10 mouse cellular contexts compared by ENCODE assay signal in genomic region chr13:57959806-57960205, GRCm38 (mm10). TPM values are rescaled to one million over a fixed set of nuclear protein-coding genes. Genes with fewer than 3 reads are reported as not detected.
"Had no signal": no experiment of that assay in that cellular context is flagged by ENCODE, and none has a peak within 500 bp of the region (broad histone marks: within the 10 kb centered on the region; RNA-seq: fewer than 3 reads in every experiment).

No protein-coding gene starts in this region.

- H3K27me3 ChIP-seq: limb, embryonic 13.5 days; midbrain, embryonic 13.5 days; neural tube, embryonic 15.5 days had no signal

- DNase-seq: kidney, postnatal 25 days; lung, adult 18-20 months; thymus, postnatal 4 days had no signal

- H3K4me3 ChIP-seq: limb, embryonic 13.5 days; midbrain, embryonic 13.5 days; myocyte; neural tube, embryonic 15.5 days had no signal

- H3K27ac ChIP-seq: limb, embryonic 13.5 days; liver, embryonic 14.5 days; midbrain, embryonic 13.5 days; neural tube, embryonic 15.5 days had no signal

- H3K36me3 ChIP-seq: limb, embryonic 13.5 days; midbrain, embryonic 13.5 days; neural tube, embryonic 15.5 days had no signal

- H3K9me3 ChIP-seq: limb, embryonic 13.5 days; midbrain, embryonic 13.5 days; neural tube, embryonic 15.5 days had no signal

- H3K4me1 ChIP-seq: limb, embryonic 13.5 days; midbrain, embryonic 13.5 days; neural tube, embryonic 15.5 days had no signal

RNA-seq across cellular contexts. Expression of gene Spock1, which starts 51.7 kb away (rescaled TPM):
- total RNA-seq: liver, adult 2 months; megakaryocyte-erythroid progenitor cell, adult 5-6 weeks had no signal
- polyA plus RNA-seq: liver, adult 2 months had no signal
